Mouse (Mus musculus) liver, embryonic 12.5 days (tissue): ENCODE results near the gene Paxbp1. TPM values are rescaled to one million over a fixed set of nuclear protein-coding genes. Genes with fewer than 3 reads are reported as not detected.
"Not testable (repeated sequence)": the region's sequence is repeated elsewhere in the genome, so short reads cannot be mapped to it uniquely, and the experiment has no call there.

ENCODE experiments used
- ATAC-seq: fragments of 200-750 bp; cut with Nextera tagmentation; 2 replicates; pipeline ENCODE4 v1.8.0; 2017; ENCODE audit warnings: moderate number of reproducible peaks, mild to moderate bottlenecking, moderate library complexity
- H3K27ac ChIP-seq: fragments of 300-500 bp; sonication (generic); 2 replicates; pipeline ENCODE4 v1.5.1; 2016; ENCODE audit warnings: mild to moderate bottlenecking
- H3K27me3 ChIP-seq: fragments of 300-500 bp; sonication (generic); replicated peaks from 2 replicates; pipeline ENCODE4 v1.6.1; 2016; ENCODE audit warnings: mild to moderate bottlenecking, moderate library complexity
- H3K36me3 ChIP-seq: fragments of 300-500 bp; sonication (generic); 2 replicates; pipeline ENCODE4 v1.6.1; 2016; ENCODE audit warnings: mild to moderate bottlenecking, moderate library complexity
- H3K4me1 ChIP-seq: fragments of 300-500 bp; sonication (generic); 2 replicates; pipeline ENCODE4 v1.6.1; 2016
- H3K4me2 ChIP-seq: fragments of 300-500 bp; sonication (generic); 2 replicates; pipeline ENCODE4 v1.6.1; 2016; ENCODE audit warnings: mild to moderate bottlenecking, moderate library complexity
- H3K4me3 ChIP-seq: fragments of 300-500 bp; sonication (generic); 2 replicates; pipeline ENCODE4 v1.5.1; 2016; ENCODE audit warnings: mild to moderate bottlenecking, moderate library complexity
- H3K9ac ChIP-seq: fragments of 300-500 bp; sonication (generic); 2 replicates; pipeline ENCODE4 v1.6.1; 2016; ENCODE audit warnings: mild to moderate bottlenecking, moderate library complexity
- H3K9me3 ChIP-seq: fragments of 300-500 bp; sonication (generic); replicated peaks from 2 replicates; pipeline ENCODE4 v1.6.1; 2016; ENCODE audit warnings: mild to moderate bottlenecking, moderate library complexity
- WGBS: fragments of 180-500 bp; shearing (Covaris S2); methylation state at CpG from one replicate; pipeline ENCODE4 v1.1.7; 2016; ENCODE audit not compliant: insufficient replicate concordance; 5-methylcytosine and 5-hydroxymethylcytosine counted together
- polyA plus RNA-seq: library from polyadenylated mRNA; unstranded; fragments of >200 nt; fragmentation: Nextera tagmentation; extraction: Ambion mirVana; gene quantifications from 2 replicates; pipeline ENCODE4 v1.2.1, GENCODE M21; 2016

Gene Paxbp1
- 32.8 and 33.8 TPM in 2 replicates for polyA plus RNA-seq

- WGBS: 2% methylated on average over 70 of the region's 70 CpGs
- Histone ChIP-seq H3K36me3 (peaks cover 24% of the 10 kb centered on the region), H3K27ac (peak within 1 kb of the TSS; percentile 93), H3K4me3 (peak within 1 kb of the TSS; percentile 96), H3K9me3 (no peaks in the 10 kb centered on the region), H3K4me1 (peaks cover 35% of the 10 kb centered on the region), H3K9ac (peak within 1 kb of the TSS; percentile 98), H3K4me2 (peak within 1 kb of the TSS; percentile 79), H3K27me3 (peaks cover 14% of the 10 kb centered on the region)
- peak; percentile 97 for ATAC-seq
Observed at GRCm38 (mm10) chr16:91044270-91045182, at the start of gene Paxbp1. TSS of gene Paxbp1 (minus strand) at chr16:91044543.

GRCm38 (mm10) chr16:91086642-91087306 lies 42.4 kb upstream of the Paxbp1 start:
- H3K27ac ChIP-seq: peak overlapping the region; percentile 97
- ATAC-seq: peak; percentile 100
- H3K4me1 ChIP-seq: peaks cover 57% of the 10 kb centered on the region
- peaks cover 11% of the 10 kb centered on the region for H3K9me3 ChIP-seq
- 18% methylated on average over 4 of the region's 4 CpGs for WGBS
- H3K9ac ChIP-seq: peak overlapping the region; percentile 56
- no peaks in the 10 kb centered on the region for H3K36me3 ChIP-seq
- no peaks in the 10 kb centered on the region for H3K27me3 ChIP-seq
- H3K4me3 ChIP-seq: no peak overlapping the region
- peak overlapping the region; percentile 58 for H3K4me2 ChIP-seq

GRCm38 (mm10) chr16:91085239-91085825 lies 41.0 kb upstream of the Paxbp1 start:
- ATAC-seq: no peak
- WGBS: 76% methylated on average over 17 of the region's 17 CpGs
- H3K4me2 ChIP-seq: no peak overlapping the region

GRCm38 (mm10) chr16:91084307-91085238 lies 40.2 kb upstream of the Paxbp1 start:
- Histone ChIP-seq H3K27me3 (no peaks in the 10 kb centered on the region), H3K4me3 (no peak overlapping the region), H3K9me3 (peaks cover 11% of the 10 kb centered on the region), H3K36me3 (no peaks in the 10 kb centered on the region), H3K9ac (no peak overlapping the region), H3K27ac (peak overlapping the region; percentile 97), H3K4me1 (peaks cover 63% of the 10 kb centered on the region), H3K4me2 (no peak overlapping the region)
- 83% methylated on average over 21 of the region's 21 CpGs for WGBS
- ATAC-seq: no peak

More at GRCm38 (mm10) chr16:91085239-91085825, 41.0 kb upstream of the Paxbp1 start:
- no peaks in the 10 kb centered on the region for H3K27me3 ChIP-seq
- peak overlapping the region; percentile 97 for H3K27ac ChIP-seq
- H3K4me3 ChIP-seq: no peak overlapping the region
- H3K9ac ChIP-seq: 0 out of 2 replicates have a peak overlapping the region, but pooled peaks have one; percentile 52
- H3K9me3 ChIP-seq: peaks cover 11% of the 10 kb centered on the region
- H3K4me1 ChIP-seq: peaks cover 63% of the 10 kb centered on the region
- no peaks in the 10 kb centered on the region for H3K36me3 ChIP-seq

GRCm38 (mm10) chr16:91083002-91083646 lies 38.8 kb upstream of the Paxbp1 start:
- WGBS: 60% methylated on average over 4 of the region's 4 CpGs
- H3K4me2 ChIP-seq: no peak overlapping the region
- no peak overlapping the region for H3K4me3 ChIP-seq
- H3K4me1 ChIP-seq: peaks cover 58% of the 10 kb centered on the region
- H3K36me3 ChIP-seq: no peaks in the 10 kb centered on the region
- peaks cover 11% of the 10 kb centered on the region for H3K9me3 ChIP-seq
- H3K9ac ChIP-seq: no peak overlapping the region
- ATAC-seq: no peak
- H3K27ac ChIP-seq: peak overlapping the region; percentile 66
- no peaks in the 10 kb centered on the region for H3K27me3 ChIP-seq

- peaks cover 44% of the 10 kb centered on the region for H3K4me1 ChIP-seq
- H3K27me3 ChIP-seq: no peaks in the 10 kb centered on the region
- ATAC-seq: peak; percentile 35; the same call in 1 of the 2 replicates
- H3K4me3 ChIP-seq: no peak overlapping the region
- H3K27ac ChIP-seq: no peak overlapping the region
- H3K9ac ChIP-seq: no peak overlapping the region
- H3K36me3 ChIP-seq: no peaks in the 10 kb centered on the region
- 20% methylated on average over 12 of the region's 12 CpGs for WGBS
- no peak overlapping the region for H3K4me2 ChIP-seq
- H3K9me3 ChIP-seq: peaks cover 11% of the 10 kb centered on the region
Observed at GRCm38 (mm10) chr16:91081508-91081907, 37.2 kb upstream of the Paxbp1 start.

- WGBS: 49% methylated on average over 5 of the region's 5 CpGs
- ATAC-seq: no peak
- Histone ChIP-seq H3K4me1 (peaks cover 8% of the 10 kb centered on the region; the same call in 1 of the 2 replicates), H3K27ac (no peak overlapping the region), H3K27me3 (peaks cover 4% of the 10 kb centered on the region), H3K9ac (no peak overlapping the region), H3K9me3 (no peaks in the 10 kb centered on the region), H3K4me3 (no peak overlapping the region), H3K4me2 (no peak overlapping the region), H3K36me3 (no peaks in the 10 kb centered on the region)
Observed at GRCm38 (mm10) chr16:91076180-91076579, 31.8 kb upstream of the Paxbp1 start.

- H3K4me3 ChIP-seq, ATAC-seq, H3K4me2 ChIP-seq, H3K27ac ChIP-seq, H3K9me3 ChIP-seq, H3K9ac ChIP-seq, H3K36me3 ChIP-seq, H3K4me1 ChIP-seq: not testable (repeated sequence)
- WGBS: 68% methylated on average over 8 of the region's 8 CpGs
- peaks cover 12% of the 10 kb centered on the region for H3K27me3 ChIP-seq
Observed at GRCm38 (mm10) chr16:91075423-91075822, 31.1 kb upstream of the Paxbp1 start.

- Histone ChIP-seq H3K36me3 (no peaks in the 10 kb centered on the region), H3K4me2 (peak overlapping the region; percentile 48), H3K27me3 (peaks cover 28% of the 10 kb centered on the region), H3K9me3 (no peaks in the 10 kb centered on the region), H3K4me1 (no peaks in the 10 kb centered on the region), H3K27ac (no peak overlapping the region), H3K9ac (no peak overlapping the region), H3K4me3 (no peak overlapping the region)
- 38% methylated on average over 22 of the region's 24 CpGs for WGBS
- ATAC-seq: peak; percentile 88
Observed at GRCm38 (mm10) chr16:91073163-91073892, 29.0 kb upstream of the Paxbp1 start.

GRCm38 (mm10) chr16:91072256-91072655 lies 27.9 kb upstream of the Paxbp1 start:
- H3K36me3 ChIP-seq: no peaks in the 10 kb centered on the region
- H3K4me1 ChIP-seq: no peaks in the 10 kb centered on the region
- H3K27ac ChIP-seq: no peak overlapping the region
- no peak overlapping the region for H3K4me2 ChIP-seq
- no peak overlapping the region for H3K4me3 ChIP-seq
- ATAC-seq: no peak
- H3K9ac ChIP-seq: no peak overlapping the region
- H3K27me3 ChIP-seq: peaks cover 35% of the 10 kb centered on the region
- no peaks in the 10 kb centered on the region for H3K9me3 ChIP-seq
- WGBS: 78% methylated on average over 1 of the region's 1 CpGs
